Mouse (Mus musculus) midbrain, embryonic 15.5 days (tissue): Measurements from ENCODE around the gene March10. TPM values are rescaled to one million over a fixed set of nuclear protein-coding genes. Genes with fewer than 3 reads are reported as not detected.
A peak's percentile ranks its signal among the peaks of the same experiment; 100 is the strongest.

ENCODE experiments used
- ATAC-seq: fragments of 200-750 bp; cut with Nextera tagmentation; replicated peaks from 2 replicates; pipeline ENCODE4 v1.8.0; 2017; ENCODE audit warnings: moderate TSS enrichment
- H3K27ac ChIP-seq: fragments of 300-500 bp; sonication (generic); 2 replicates; pipeline ENCODE4 v1.5.1; 2015; ENCODE audit warnings: mild to moderate bottlenecking, inconsistent platforms
- H3K27me3 ChIP-seq: fragments of 300-500 bp; sonication (generic); replicated peaks from 2 replicates; pipeline ENCODE4 v1.6.1; 2015; ENCODE audit warnings: inconsistent platforms
- H3K36me3 ChIP-seq: fragments of 300-500 bp; sonication (generic); replicated peaks from 2 replicates; pipeline ENCODE4 v1.6.1; 2015; ENCODE audit warnings: inconsistent platforms
- H3K4me1 ChIP-seq: fragments of 300-500 bp; sonication (generic); 2 replicates; pipeline ENCODE4 v1.6.1; 2015; ENCODE audit warnings: inconsistent platforms
- H3K4me2 ChIP-seq: fragments of 300-500 bp; sonication (generic); 2 replicates; pipeline ENCODE4 v1.6.1; 2015; ENCODE audit warnings: inconsistent platforms, mild to moderate bottlenecking, moderate library complexity
- H3K4me3 ChIP-seq: fragments of 300-500 bp; sonication (generic); 2 replicates; pipeline ENCODE4 v1.5.1; 2015; ENCODE audit warnings: mild to moderate bottlenecking, inconsistent platforms
- H3K9ac ChIP-seq: fragments of 300-500 bp; sonication (generic); 2 replicates; pipeline ENCODE4 v1.6.1; 2015; ENCODE audit warnings: mild to moderate bottlenecking, inconsistent platforms
- H3K9me3 ChIP-seq: fragments of 300-500 bp; sonication (generic); 2 replicates; pipeline ENCODE4 v1.6.1; 2016; ENCODE audit warnings: inconsistent platforms
- WGBS: fragments of 180-500 bp; shearing (Covaris S2); methylation state at CpG from one replicate; pipeline ENCODE4 v1.1.7; 2015; ENCODE audit warnings: mixed read lengths; 5-methylcytosine and 5-hydroxymethylcytosine counted together
- polyA plus RNA-seq: library from polyadenylated mRNA; unstranded; fragments of >200 nt; fragmentation: Nextera tagmentation; extraction: Ambion mirVana; gene quantifications from 2 replicates; pipeline ENCODE4 v1.2.1, GENCODE M21; 2015

The March10 gene
- polyA plus RNA-seq, 1 experiment from 2014 or later = 0.58 TPM

- peak; percentile 52; the same call in 1 of the 2 replicates for ATAC-seq
- Histone ChIP-seq H3K9me3 (no peaks in the 10 kb centered on the region), H3K9ac (no peak overlapping the region), H3K27ac (peak overlapping the region; percentile 31; the same call in 1 of the 2 replicates), H3K4me1 (peaks cover 24% of the 10 kb centered on the region), H3K4me3 (no peak overlapping the region), H3K27me3 (no peaks in the 10 kb centered on the region), H3K4me2 (no peak overlapping the region), H3K36me3 (no peaks in the 10 kb centered on the region)
- 16% methylated on average over 8 of the region's 8 CpGs for WGBS
These were observed 142.9 kb downstream of the March10 start for GRCm38 (mm10) chr11:105313633-105314014.

DNA sequence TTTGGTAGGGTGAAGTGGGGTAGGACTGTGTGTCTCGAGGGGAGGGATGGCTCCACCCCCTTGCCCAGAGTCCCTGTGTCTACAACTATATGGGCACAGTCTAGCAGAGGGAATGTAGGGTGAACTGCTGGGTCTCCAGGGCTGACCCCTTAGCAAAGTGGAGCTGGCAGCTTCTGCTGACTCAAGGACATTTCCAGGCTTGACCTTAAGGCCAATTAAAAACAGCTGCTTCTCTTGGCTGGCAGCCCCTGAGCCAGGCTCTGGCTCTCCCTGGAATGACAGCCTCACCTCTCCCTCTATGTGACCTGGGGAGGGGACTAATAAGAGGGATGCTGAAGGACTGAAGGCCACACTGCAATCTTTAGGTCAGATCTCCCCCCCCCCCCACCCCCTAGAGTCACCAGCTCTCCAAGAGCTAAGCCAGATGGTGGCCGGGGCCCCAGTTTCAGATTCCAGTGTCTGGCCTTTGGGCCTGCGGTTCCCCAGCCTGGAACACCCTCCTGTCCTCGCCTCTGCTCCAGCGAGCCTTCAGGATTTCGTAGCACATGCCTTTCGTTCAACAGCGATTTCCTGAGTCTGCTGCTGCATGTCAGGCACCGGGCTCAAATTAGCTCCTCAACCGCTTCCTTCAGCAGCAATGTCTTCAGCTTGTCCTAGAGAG is 143.4 kb downstream of the March10 start:
- Histone ChIP-seq H3K27me3 (no peaks in the 10 kb centered on the region), H3K4me2 (no peak overlapping the region), H3K27ac (peak overlapping the region; percentile 31; the same call in 1 of the 2 replicates), H3K36me3 (no peaks in the 10 kb centered on the region), H3K4me1 (peaks cover 24% of the 10 kb centered on the region), H3K9ac (no peak overlapping the region), H3K9me3 (no peaks in the 10 kb centered on the region), H3K4me3 (no peak overlapping the region)
- WGBS = 33% methylated on average over 10 of the region's 10 CpGs
- peak; percentile 11; the same call in 1 of the 2 replicates for ATAC-seq

- Histone ChIP-seq H3K36me3 (no peaks in the 10 kb centered on the region), H3K4me2 (no peak overlapping the region), H3K27ac (no peak overlapping the region), H3K4me3 (no peak overlapping the region), H3K27me3 (no peaks in the 10 kb centered on the region), H3K9me3 (no peaks in the 10 kb centered on the region), H3K9ac (no peak overlapping the region), H3K4me1 (peaks cover 24% of the 10 kb centered on the region)
- 63% methylated on average over 12 of the region's 12 CpGs for WGBS
- no peak for ATAC-seq
These were observed 144.1 kb downstream of the March10 start for GRCm38 (mm10) chr11:105312311-105312942.

DNA sequence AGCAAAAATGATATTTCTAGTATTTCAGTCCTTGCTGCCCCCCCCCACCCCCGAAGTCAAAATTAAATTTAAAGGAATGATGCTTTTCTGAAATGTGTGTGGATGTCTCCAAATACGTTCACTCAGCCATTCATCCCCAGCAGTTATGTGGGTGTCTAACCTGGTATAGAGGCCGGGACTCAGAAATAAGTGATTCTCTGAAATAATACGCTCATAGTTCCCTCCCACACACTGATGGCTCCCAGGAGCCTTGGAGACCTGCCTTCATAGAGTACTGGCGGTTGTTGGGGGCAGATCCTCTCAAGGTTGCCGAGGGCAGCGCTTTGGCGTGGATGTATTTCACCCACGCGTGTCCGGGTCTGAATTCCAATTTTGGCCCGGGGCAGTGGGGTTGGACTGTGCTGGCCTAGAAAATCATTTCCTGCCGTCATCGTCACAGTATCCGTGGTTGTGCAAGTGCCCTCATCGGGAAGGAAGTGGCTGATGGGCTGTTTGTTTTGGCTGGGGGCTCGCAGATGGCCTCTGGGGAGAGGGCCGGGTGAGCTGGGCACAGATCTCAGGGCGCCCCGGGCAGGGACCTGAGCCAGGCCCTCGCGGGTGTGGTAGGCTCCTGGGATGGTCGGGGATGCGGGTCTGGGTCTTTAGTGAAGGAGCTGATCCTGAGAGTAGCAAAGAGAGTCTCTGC is 145.1 kb downstream of the March10 start:
- no peak overlapping the region for H3K27ac ChIP-seq
- no peak overlapping the region for H3K4me2 ChIP-seq
- no peaks in the 10 kb centered on the region for H3K9me3 ChIP-seq
- 79% methylated on average over 24 of the region's 24 CpGs for WGBS
- ATAC-seq = no peak
- H3K27me3 ChIP-seq = no peaks in the 10 kb centered on the region
- H3K4me1 ChIP-seq = peaks cover 24% of the 10 kb centered on the region
- H3K4me3 ChIP-seq = no peak overlapping the region
- no peaks in the 10 kb centered on the region for H3K36me3 ChIP-seq
- H3K9ac ChIP-seq = no peak overlapping the region

Other genes starting within 250 kb of the March10 start
- 5.8 and 6.8 TPM in 2 replicates for gene Mrc2, start 164.1 kb downstream of the March10 start, polyA plus RNA-seq
- 45.4 and 52.8 TPM in 2 replicates for gene Tanc2, start 133.3 kb upstream of the March10 start, polyA plus RNA-seq